Mouse (Mus musculus): ENCODE results near the gene Celsr1. TPM values are rescaled to one million over a fixed set of nuclear protein-coding genes. Genes with fewer than 3 reads are reported as not detected.
A peak's percentile ranks its signal among the peaks of the same experiment; 100 is the strongest.

Gene Celsr1
- 2.4 and 2.6 TPM in 2 replicates for polyA plus RNA-seq (2014; fragmentation: Nextera tagmentation; extraction: Ambion mirVana)

DNA sequence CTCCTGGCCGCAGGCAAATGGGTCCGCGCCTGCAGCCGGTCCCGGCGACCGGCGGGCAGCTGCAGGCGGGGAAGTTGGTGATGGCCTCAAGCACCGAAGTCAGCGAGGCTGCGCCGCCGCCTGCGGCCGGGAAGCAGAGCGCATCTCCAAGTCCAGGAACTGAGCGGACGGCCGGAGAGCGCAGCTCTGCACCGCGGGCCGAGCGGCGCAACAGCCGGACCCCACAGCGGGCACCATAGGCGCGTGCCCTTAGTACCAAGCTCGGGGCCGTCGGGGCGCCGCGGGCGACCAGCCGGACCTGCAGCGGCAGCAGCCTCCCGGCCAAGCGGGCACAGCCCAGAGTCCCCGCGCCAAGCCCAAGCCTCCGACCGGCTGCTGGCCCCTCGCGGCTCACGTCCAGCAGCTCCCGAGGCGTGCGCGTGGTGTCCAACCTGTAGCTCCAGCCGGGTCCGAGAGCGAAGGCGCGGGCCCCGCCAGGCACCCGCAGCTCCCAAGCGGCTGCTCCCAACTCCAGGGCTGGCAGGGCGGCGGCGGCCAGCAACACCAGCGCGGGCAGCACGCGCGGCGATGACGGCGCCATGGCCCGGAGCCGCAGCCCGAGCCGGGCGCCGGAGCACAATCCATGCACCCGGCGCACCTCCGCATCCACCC is at the start of gene Celsr1:
Celsr1 (minus strand) TSS at position 587 of the 651 bp plus-strand sequence.
- Histone ChIP-seq H3K4me2 (ENCODE audit: low read depth, low read length) (peak within 1 kb of the TSS; percentile 83), H3K4me1 (ENCODE audit: control insufficient read depth, insufficient read depth, low read length) (peaks cover 10% of the 10 kb centered on the region; the same call in 1 of the 2 replicates), H3K9ac (replicated peaks; ENCODE audit: low read depth, low read length) (peak within 1 kb of the TSS; percentile 42; the same call in 1 of the 2 replicates), H3K4me3 (ENCODE audit: low read depth, low read length) (peak within 1 kb of the TSS; percentile 44), H3K27ac (ENCODE audit: low read depth, low read length) (peak within 1 kb of the TSS; percentile 28; the same call in 1 of the 2 replicates), H3K36me3 (ENCODE audit: control insufficient read depth, insufficient read depth, low read length) (no peaks in the 10 kb centered on the region), H3K27me3 (ENCODE audit: control insufficient read depth, insufficient read depth, low read length) (peaks cover 16% of the 10 kb centered on the region), H3K9me3 (ENCODE audit: control insufficient read depth, low read length) (no peaks in the 10 kb centered on the region)
- peak; percentile 32; the same call in 1 of the 2 replicates for ATAC-seq (ENCODE audit: low read depth)
- WGBS: under 1% methylated on average over 65 of the region's 80 CpGs

- Histone ChIP-seq H3K4me3 (ENCODE audit: low read depth, low read length) (no peak overlapping the region), H3K4me2 (ENCODE audit: low read depth, low read length) (no peak overlapping the region), H3K27ac (ENCODE audit: low read depth, low read length) (no peak overlapping the region), H3K9me3 (ENCODE audit: control insufficient read depth, low read length) (no peaks in the 10 kb centered on the region), H3K9ac (replicated peaks; ENCODE audit: low read depth, low read length) (no peak overlapping the region), H3K4me1 (ENCODE audit: control insufficient read depth, insufficient read depth, low read length) (peaks cover 59% of the 10 kb centered on the region), H3K36me3 (ENCODE audit: control insufficient read depth, insufficient read depth, low read length) (no peaks in the 10 kb centered on the region), H3K27me3 (ENCODE audit: control insufficient read depth, insufficient read depth, low read length) (no peaks in the 10 kb centered on the region)
- 56% methylated on average over 6 of the region's 6 CpGs for WGBS
- ATAC-seq (ENCODE audit: low read depth): no peak
These were observed 49.7 kb upstream of the Celsr1 start for GRCm38 (mm10) chr15:86083261-86083741.

DNA sequence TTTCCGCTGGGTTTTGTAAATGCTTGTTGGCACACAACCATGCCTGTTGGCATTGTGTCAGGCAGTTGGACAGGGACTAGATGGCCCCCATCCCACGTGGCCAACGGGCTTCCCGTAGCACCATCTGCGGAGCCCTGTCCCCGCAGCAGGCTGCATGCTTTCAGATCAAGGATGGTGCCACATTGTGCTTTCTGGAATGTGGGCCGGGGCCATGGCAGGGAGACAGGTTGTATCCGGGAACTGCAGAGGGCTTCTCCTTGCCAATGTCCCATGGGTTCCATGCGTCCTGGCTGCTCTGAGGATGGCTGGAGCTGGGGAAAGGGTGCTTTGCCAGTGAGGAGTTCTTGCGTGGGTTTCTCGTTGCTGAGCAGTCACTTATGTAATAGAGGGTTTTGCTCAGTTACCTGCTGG is 49.0 kb upstream of the Celsr1 start:
- Histone ChIP-seq H3K27ac (ENCODE audit: low read depth, low read length) (no peak overlapping the region), H3K9ac (replicated peaks; ENCODE audit: low read depth, low read length) (no peak overlapping the region), H3K27me3 (ENCODE audit: control insufficient read depth, insufficient read depth, low read length) (no peaks in the 10 kb centered on the region), H3K4me1 (ENCODE audit: control insufficient read depth, insufficient read depth, low read length) (peaks cover 52% of the 10 kb centered on the region), H3K36me3 (ENCODE audit: control insufficient read depth, insufficient read depth, low read length) (no peaks in the 10 kb centered on the region), H3K4me3 (ENCODE audit: low read depth, low read length) (no peak overlapping the region), H3K4me2 (ENCODE audit: low read depth, low read length) (no peak overlapping the region), H3K9me3 (ENCODE audit: control insufficient read depth, low read length) (no peaks in the 10 kb centered on the region)
- no peak for ATAC-seq (ENCODE audit: low read depth)
- 82% methylated on average over 11 of the region's 11 CpGs for WGBS

DNA sequence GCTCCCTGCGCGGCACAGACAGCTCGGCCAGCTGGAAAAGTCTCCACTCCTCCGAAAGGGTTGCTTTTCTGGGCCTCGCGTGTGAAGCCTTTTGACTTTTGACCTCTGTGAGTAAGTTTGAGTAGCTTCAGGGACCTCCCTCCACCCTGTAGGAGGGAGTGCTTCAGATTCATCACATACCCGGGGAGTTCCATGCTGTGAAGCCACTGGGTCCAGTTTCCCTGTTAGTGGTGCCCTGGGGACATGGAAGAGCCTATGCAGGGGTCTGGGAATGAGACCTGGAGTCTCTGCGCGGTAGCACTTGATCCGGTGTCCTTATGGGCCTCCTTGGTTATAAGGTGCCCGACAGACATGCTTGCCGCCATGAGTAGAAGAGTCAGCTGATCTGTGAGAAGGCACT is 48.1 kb upstream of the Celsr1 start:
- H3K9me3 ChIP-seq (ENCODE audit: control insufficient read depth, low read length): no peaks in the 10 kb centered on the region
- no peak overlapping the region for H3K4me2 ChIP-seq (ENCODE audit: low read depth, low read length)
- WGBS: 43% methylated on average over 12 of the region's 12 CpGs
- no peak for ATAC-seq (ENCODE audit: low read depth)
- H3K4me3 ChIP-seq (ENCODE audit: low read depth, low read length): no peak overlapping the region
- no peaks in the 10 kb centered on the region for H3K36me3 ChIP-seq (ENCODE audit: control insufficient read depth, insufficient read depth, low read length)
- H3K4me1 ChIP-seq (ENCODE audit: control insufficient read depth, insufficient read depth, low read length): peaks cover 44% of the 10 kb centered on the region
- no peaks in the 10 kb centered on the region for H3K27me3 ChIP-seq (ENCODE audit: control insufficient read depth, insufficient read depth, low read length)
- H3K27ac ChIP-seq (ENCODE audit: low read depth, low read length): no peak overlapping the region
- H3K9ac ChIP-seq (replicated peaks; ENCODE audit: low read depth, low read length): no peak overlapping the region

DNA sequence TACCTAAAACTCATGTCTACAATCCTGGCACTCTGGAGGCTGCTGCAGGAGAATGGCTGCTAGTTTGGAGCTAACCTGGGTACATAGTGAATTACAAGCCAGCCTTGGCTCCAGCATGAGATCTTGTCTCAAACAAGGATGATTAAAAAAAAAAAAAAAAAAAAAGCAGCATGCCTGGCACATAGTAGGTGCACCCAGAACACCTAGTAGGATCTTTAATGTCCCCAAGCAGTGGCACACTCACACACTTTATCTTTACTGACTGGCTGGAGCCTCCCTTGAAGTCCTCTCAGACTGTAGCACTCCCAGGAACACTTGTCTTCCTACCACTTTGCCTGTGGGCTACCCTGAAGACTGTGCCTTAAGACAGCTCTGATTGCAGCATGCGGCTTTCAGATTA is 46.8 kb upstream of the Celsr1 start:
- Histone ChIP-seq H3K27ac (ENCODE audit: low read depth, low read length) (no peak overlapping the region), H3K36me3 (ENCODE audit: control insufficient read depth, insufficient read depth, low read length) (no peaks in the 10 kb centered on the region), H3K4me2 (ENCODE audit: low read depth, low read length) (no peak overlapping the region), H3K9me3 (ENCODE audit: control insufficient read depth, low read length) (no peaks in the 10 kb centered on the region), H3K4me3 (ENCODE audit: low read depth, low read length) (no peak overlapping the region), H3K9ac (replicated peaks; ENCODE audit: low read depth, low read length) (no peak overlapping the region), H3K27me3 (ENCODE audit: control insufficient read depth, insufficient read depth, low read length) (no peaks in the 10 kb centered on the region), H3K4me1 (ENCODE audit: control insufficient read depth, insufficient read depth, low read length) (peaks cover 32% of the 10 kb centered on the region)
- WGBS: 97% methylated on average over 1 of the region's 1 CpGs
- no peak for ATAC-seq (ENCODE audit: low read depth)

GRCm38 (mm10) chr15:86079876-86080275 is 46.3 kb upstream of the Celsr1 start:
- Histone ChIP-seq H3K9me3 (ENCODE audit: control insufficient read depth, low read length) (no peaks in the 10 kb centered on the region), H3K4me3 (ENCODE audit: low read depth, low read length) (no peak overlapping the region), H3K4me2 (ENCODE audit: low read depth, low read length) (no peak overlapping the region), H3K27ac (ENCODE audit: low read depth, low read length) (no peak overlapping the region), H3K27me3 (ENCODE audit: control insufficient read depth, insufficient read depth, low read length) (no peaks in the 10 kb centered on the region), H3K9ac (replicated peaks; ENCODE audit: low read depth, low read length) (no peak overlapping the region), H3K36me3 (ENCODE audit: control insufficient read depth, insufficient read depth, low read length) (no peaks in the 10 kb centered on the region), H3K4me1 (ENCODE audit: control insufficient read depth, insufficient read depth, low read length) (peaks cover 28% of the 10 kb centered on the region)
- 79% methylated on average over 4 of the region's 4 CpGs for WGBS
- ATAC-seq (ENCODE audit: low read depth): no peak

- Histone ChIP-seq H3K4me3 (ENCODE audit: low read depth, low read length) (no peak overlapping the region), H3K36me3 (ENCODE audit: control insufficient read depth, insufficient read depth, low read length) (no peaks in the 10 kb centered on the region), H3K4me1 (ENCODE audit: control insufficient read depth, insufficient read depth, low read length) (peaks cover 24% of the 10 kb centered on the region), H3K9ac (replicated peaks; ENCODE audit: low read depth, low read length) (no peak overlapping the region), H3K9me3 (ENCODE audit: control insufficient read depth, low read length) (no peaks in the 10 kb centered on the region), H3K27me3 (ENCODE audit: control insufficient read depth, insufficient read depth, low read length) (no peaks in the 10 kb centered on the region), H3K27ac (ENCODE audit: low read depth, low read length) (no peak overlapping the region), H3K4me2 (ENCODE audit: low read depth, low read length) (no peak overlapping the region)
- ATAC-seq (ENCODE audit: low read depth): no peak
- 85% methylated on average over 5 of the region's 5 CpGs for WGBS
These were observed 45.9 kb upstream of the Celsr1 start for GRCm38 (mm10) chr15:86079467-86079866.

GRCm38 (mm10) chr15:86078481-86079216 is 45.1 kb upstream of the Celsr1 start:
- Histone ChIP-seq H3K4me3 (ENCODE audit: low read depth, low read length) (no peak overlapping the region), H3K36me3 (ENCODE audit: control insufficient read depth, insufficient read depth, low read length) (no peaks in the 10 kb centered on the region), H3K4me1 (ENCODE audit: control insufficient read depth, insufficient read depth, low read length) (peaks cover 20% of the 10 kb centered on the region), H3K4me2 (ENCODE audit: low read depth, low read length) (no peak overlapping the region), H3K27me3 (ENCODE audit: control insufficient read depth, insufficient read depth, low read length) (no peaks in the 10 kb centered on the region), H3K9me3 (ENCODE audit: control insufficient read depth, low read length) (no peaks in the 10 kb centered on the region), H3K27ac (ENCODE audit: low read depth, low read length) (no peak overlapping the region), H3K9ac (replicated peaks; ENCODE audit: low read depth, low read length) (no peak overlapping the region)
- WGBS: 81% methylated on average over 18 of the region's 18 CpGs
- ATAC-seq (ENCODE audit: low read depth): no peak

DNA sequence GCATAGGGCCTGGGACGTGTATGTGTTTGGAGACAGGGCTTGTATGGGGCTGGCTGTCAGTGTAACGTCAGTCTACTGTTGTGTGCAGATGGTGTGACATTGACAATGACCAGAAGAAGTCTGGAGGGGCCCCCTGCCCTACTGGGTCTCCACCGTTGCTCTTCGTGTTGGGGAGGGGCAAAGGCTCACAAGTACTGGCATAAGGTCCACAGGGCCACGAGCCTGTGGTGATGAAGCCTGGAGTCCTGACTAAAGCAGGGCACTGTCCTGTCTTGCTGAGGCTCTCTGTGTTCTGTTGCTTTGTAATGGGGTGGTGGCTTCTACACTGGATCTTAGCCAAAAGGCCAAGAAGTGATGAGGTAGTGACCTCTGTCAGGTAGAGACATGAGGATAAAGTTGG is 44.4 kb upstream of the Celsr1 start:
- H3K27ac ChIP-seq (ENCODE audit: low read depth, low read length): no peak overlapping the region
- no peaks in the 10 kb centered on the region for H3K36me3 ChIP-seq (ENCODE audit: control insufficient read depth, insufficient read depth, low read length)
- H3K27me3 ChIP-seq (ENCODE audit: control insufficient read depth, insufficient read depth, low read length): no peaks in the 10 kb centered on the region
- no peak overlapping the region for H3K4me3 ChIP-seq (ENCODE audit: low read depth, low read length)
- no peak overlapping the region for H3K9ac ChIP-seq (replicated peaks; ENCODE audit: low read depth, low read length)
- peaks cover 14% of the 10 kb centered on the region; the same call in 1 of the 2 replicates for H3K4me1 ChIP-seq (ENCODE audit: control insufficient read depth, insufficient read depth, low read length)
- 83% methylated on average over 5 of the region's 5 CpGs for WGBS
- H3K4me2 ChIP-seq (ENCODE audit: low read depth, low read length): no peak overlapping the region
- no peaks in the 10 kb centered on the region for H3K9me3 ChIP-seq (ENCODE audit: control insufficient read depth, low read length)
- no peak for ATAC-seq (ENCODE audit: low read depth)

Measured in neural tube, embryonic 14.5 days (tissue).